In genomic region chr4:103974946-103975345, GRCm38 (mm10) we compare ENCODE assay signal across 22 mouse cellular contexts.
DNase-seq lines count a peak whose midpoint lies in the region; ATAC-seq and TF ChIP-seq lines count a peak whose summit lies in the region.
"Had no signal": no experiment of that assay in that cellular context is flagged by ENCODE, and none has a peak within 500 bp of the region (broad histone marks: within the 10 kb centered on the region; RNA-seq: fewer than 3 reads in every experiment).

No protein-coding gene starts in this region.

- no peak for TF ChIP-seq CTCF in midbrain, postnatal 0 days (IDR thresholded peaks at IDR 0.05)

- H3K4me2 ChIP-seq in forebrain, embryonic 14.5 days (ENCODE audit: low read length) = no peak overlapping the region
- H3K4me2 ChIP-seq in forebrain, embryonic 12.5 days = no peak overlapping the region
- no peak overlapping the region for H3K4me2 ChIP-seq in midbrain, postnatal 0 days (ENCODE audit: low read depth, low read length, poor library complexity, severe bottlenecking)
- no peak overlapping the region for H3K4me2 ChIP-seq in midbrain, embryonic 15.5 days
- H3K4me2 ChIP-seq: embryonic facial prominence, embryonic 12.5 days; embryonic facial prominence, embryonic 15.5 days; forebrain, embryonic 13.5 days; heart, embryonic 11.5 days; hindbrain, embryonic 13.5 days had no signal

- peak; percentile 65 for DNase-seq in forebrain, embryonic 14.5 days (ENCODE audit: low spot score)
- DNase-seq in layer of hippocampus, adult 11-12 months (ENCODE audit: low spot score) = peak; percentile 27
- no peak for DNase-seq in layer of hippocampus, postnatal 36 days
- peak; percentile 40 for DNase-seq in midbrain, postnatal 0 days (ENCODE audit: low spot score)
- DNase-seq in kidney, adult 9 months = no peak
- DNase-seq: adrenal gland, adult 8-10 months; adrenal gland, postnatal 25 days; cerebellum, adult 11 months; cerebellum, adult 2 months; cerebellum, adult 9-11 months; gastrocnemius, postnatal 10 days; gastrocnemius, postnatal 36 days had no signal

- 50% methylated on average over 2 of the region's 2 CpGs for WGBS in forebrain, embryonic 14.5 days
- WGBS in forebrain, embryonic 12.5 days = 77% methylated on average over 2 of the region's 2 CpGs
- 70% methylated on average over 2 of the region's 2 CpGs for WGBS in midbrain, postnatal 0 days
- WGBS in midbrain, embryonic 15.5 days = 72% methylated on average over 2 of the region's 2 CpGs

- H3K4me3 ChIP-seq in forebrain, embryonic 14.5 days (ENCODE audit: low read depth, low read length) = no peak overlapping the region
- no peak overlapping the region for H3K4me3 ChIP-seq in forebrain, embryonic 12.5 days (replicated peaks)
- no peak overlapping the region for H3K4me3 ChIP-seq in midbrain, postnatal 0 days (ENCODE audit: low read depth, low read length)
- H3K4me3 ChIP-seq in midbrain, embryonic 15.5 days = no peak overlapping the region
- H3K4me3 ChIP-seq: embryonic facial prominence, embryonic 12.5 days; embryonic facial prominence, embryonic 15.5 days; forebrain, embryonic 13.5 days; hindbrain, embryonic 13.5 days had no signal

- H3K36me3 ChIP-seq in forebrain, embryonic 14.5 days (ENCODE audit: control insufficient read depth, insufficient read depth, low read length) = no peaks in the 10 kb centered on the region
- H3K36me3 ChIP-seq in forebrain, embryonic 12.5 days (replicated peaks) = no peaks in the 10 kb centered on the region
- no peaks in the 10 kb centered on the region for H3K36me3 ChIP-seq in midbrain, postnatal 0 days (ENCODE audit: insufficient read depth, low read length)
- H3K36me3 ChIP-seq in midbrain, embryonic 15.5 days (replicated peaks) = no peaks in the 10 kb centered on the region
- H3K36me3 ChIP-seq: embryonic facial prominence, embryonic 12.5 days; embryonic facial prominence, embryonic 15.5 days; hindbrain, embryonic 13.5 days had no signal

- no peak overlapping the region for H3K27ac ChIP-seq in forebrain, embryonic 14.5 days (ENCODE audit: low read depth, low read length)
- no peak overlapping the region for H3K27ac ChIP-seq in forebrain, embryonic 12.5 days
- H3K27ac ChIP-seq in midbrain, postnatal 0 days (ENCODE audit: low read depth, low read length) = no peak overlapping the region
- no peak overlapping the region for H3K27ac ChIP-seq in midbrain, embryonic 15.5 days
- H3K27ac ChIP-seq: embryonic facial prominence, embryonic 12.5 days; embryonic facial prominence, embryonic 15.5 days; forebrain, embryonic 13.5 days; hindbrain, embryonic 13.5 days had no signal

- H3K9me3 ChIP-seq in forebrain, embryonic 14.5 days (replicated peaks; ENCODE audit: control insufficient read depth, low read length) = no peaks in the 10 kb centered on the region
- H3K9me3 ChIP-seq in forebrain, embryonic 12.5 days = no peaks in the 10 kb centered on the region
- no peaks in the 10 kb centered on the region for H3K9me3 ChIP-seq in midbrain, postnatal 0 days (ENCODE audit: low read length)
- no peaks in the 10 kb centered on the region for H3K9me3 ChIP-seq in midbrain, embryonic 15.5 days
- H3K9me3 ChIP-seq: embryonic facial prominence, embryonic 12.5 days; embryonic facial prominence, embryonic 15.5 days; forebrain, embryonic 13.5 days; hindbrain, embryonic 13.5 days had no signal

- no peak for ATAC-seq in forebrain, embryonic 14.5 days
- ATAC-seq in forebrain, embryonic 12.5 days (ENCODE audit: low FRiP score) = no peak
- no peak for ATAC-seq in midbrain, postnatal 0 days (ENCODE audit: low FRiP score)
- ATAC-seq in midbrain, embryonic 15.5 days (replicated peaks) = no peak
- ATAC-seq: activated CD4-positive, CD25-positive, alpha-beta regulatory T cell, adult 4 months; forebrain, embryonic 13.5 days; hindbrain, embryonic 16.5 days; inflammation-experienced regulatory T-cells, adult 6 months had no signal

- no peaks in the 10 kb centered on the region for H3K4me1 ChIP-seq in forebrain, embryonic 14.5 days (ENCODE audit: control insufficient read depth, insufficient read depth, low read length)
- no peaks in the 10 kb centered on the region for H3K4me1 ChIP-seq in forebrain, embryonic 12.5 days
- H3K4me1 ChIP-seq in midbrain, postnatal 0 days (ENCODE audit: insufficient read depth, low read length) = no peaks in the 10 kb centered on the region
- no peaks in the 10 kb centered on the region for H3K4me1 ChIP-seq in midbrain, embryonic 15.5 days
- H3K4me1 ChIP-seq: embryonic facial prominence, embryonic 12.5 days; embryonic facial prominence, embryonic 15.5 days; forebrain, embryonic 13.5 days had no signal

- no peak overlapping the region for H3K9ac ChIP-seq in forebrain, embryonic 14.5 days (ENCODE audit: low read length)
- no peak overlapping the region for H3K9ac ChIP-seq in forebrain, embryonic 12.5 days
- no peak overlapping the region for H3K9ac ChIP-seq in midbrain, postnatal 0 days (replicated peaks; ENCODE audit: low read length, poor library complexity, severe bottlenecking)
- no peak overlapping the region for H3K9ac ChIP-seq in midbrain, embryonic 15.5 days
- H3K9ac ChIP-seq: embryonic facial prominence, embryonic 12.5 days; embryonic facial prominence, embryonic 15.5 days; forebrain, embryonic 13.5 days; hindbrain, embryonic 13.5 days had no signal

- H3K27me3 ChIP-seq in forebrain, embryonic 14.5 days (replicated peaks; ENCODE audit: control insufficient read depth, insufficient read depth, low read length) = no peaks in the 10 kb centered on the region
- H3K27me3 ChIP-seq in forebrain, embryonic 12.5 days = no peaks in the 10 kb centered on the region
- H3K27me3 ChIP-seq in midbrain, postnatal 0 days (ENCODE audit: insufficient read depth, low read length) = no peaks in the 10 kb centered on the region
- H3K27me3 ChIP-seq in midbrain, embryonic 15.5 days (replicated peaks) = no peaks in the 10 kb centered on the region
- H3K27me3 ChIP-seq: embryonic facial prominence, embryonic 12.5 days; embryonic facial prominence, embryonic 15.5 days; forebrain, embryonic 13.5 days; hindbrain, embryonic 13.5 days had no signal

Comparison
In these comparisons a context has a peak if more than half of its experiments do, and no peak if none do; other contexts are left out.
1. DNase-seq: peak in forebrain, embryonic 14.5 days (single experiment), layer of hippocampus, adult 11-12 months (single experiment) and midbrain, postnatal 0 days (single experiment); none in layer of hippocampus, postnatal 36 days (0 of 2) and kidney, adult 9 months (single experiment).